Mouse (Mus musculus) monocyte, adult 2 months (primary cell): ENCODE results near the gene Cers1.
A peak's percentile ranks its signal among the peaks of the same experiment; 100 is the strongest.

Experiments used
- DNase-seq, 2 experiments: peaks; one replicate each; pipeline ENCODE4 v3.0.0; 2022; ENCODE audit warnings: low spot score in 2 of 2, low read depth in 1 of 2

Cers1 gene

DNA sequence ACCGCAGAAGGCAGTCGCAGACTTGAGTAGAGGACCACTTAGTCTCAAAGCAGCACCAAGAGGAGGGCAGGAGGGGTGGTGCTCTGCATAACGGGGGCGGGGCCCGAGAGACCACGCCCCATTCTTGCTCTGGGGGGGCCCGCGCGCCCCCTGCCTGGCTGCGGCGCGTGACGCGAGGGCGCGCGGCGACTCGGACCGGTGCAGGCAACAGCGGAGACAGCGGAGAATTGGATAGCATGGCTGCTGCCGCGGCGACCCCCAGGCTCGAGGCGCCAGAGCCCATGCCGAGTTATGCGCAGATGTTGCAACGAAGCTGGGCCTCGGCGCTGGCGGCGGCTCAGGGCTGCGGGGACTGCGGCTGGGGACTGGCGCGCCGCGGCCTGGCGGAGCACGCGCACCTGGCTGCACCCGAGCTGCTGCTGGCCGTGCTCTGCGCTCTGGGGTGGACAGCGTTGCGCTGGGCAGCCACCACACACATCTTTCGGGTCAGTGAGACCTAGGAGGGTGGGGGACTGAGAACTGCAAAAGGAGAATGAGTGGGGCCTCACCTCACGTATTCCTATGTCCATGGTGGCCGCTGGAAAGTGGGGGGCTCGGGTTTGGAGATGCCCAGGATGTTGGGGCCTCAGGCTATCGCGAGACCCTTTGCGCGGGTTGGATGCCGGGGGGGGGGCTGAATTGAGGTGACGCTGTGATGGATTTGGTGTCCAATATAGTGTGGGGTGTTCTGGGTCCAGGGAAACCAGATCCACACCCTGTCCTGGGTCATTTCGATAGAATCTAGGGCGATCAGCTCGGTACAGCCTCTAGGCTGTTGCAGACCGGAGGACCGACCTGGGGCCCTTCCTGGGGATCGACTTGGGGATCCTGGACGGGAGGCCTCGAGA is at the start of gene Cers1:
TSS of gene Cers1 (plus strand) at position 152 of the 887 bp plus-strand sequence.
- no peak for DNase-seq

DNA sequence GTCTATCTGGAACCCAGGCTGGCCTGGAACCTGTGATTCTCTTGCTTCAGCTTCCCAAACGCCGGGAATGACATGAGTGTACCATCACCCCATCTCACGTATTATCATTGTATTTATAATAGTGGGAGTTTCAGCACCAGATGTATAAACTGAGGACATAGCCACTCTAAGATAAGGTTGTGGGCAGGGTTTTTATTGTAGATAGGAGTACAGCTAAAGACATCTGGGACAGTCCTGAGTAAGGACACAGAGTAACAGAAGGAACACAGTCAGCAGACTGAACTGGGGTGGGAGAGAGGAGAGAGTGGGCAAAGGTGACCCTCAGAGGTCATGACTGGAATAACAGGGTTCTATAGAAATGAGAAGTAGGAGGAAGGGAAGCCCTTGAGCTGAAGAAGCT is 47.9 kb upstream of the Cers1 start:
- no peak for DNase-seq

DNA sequence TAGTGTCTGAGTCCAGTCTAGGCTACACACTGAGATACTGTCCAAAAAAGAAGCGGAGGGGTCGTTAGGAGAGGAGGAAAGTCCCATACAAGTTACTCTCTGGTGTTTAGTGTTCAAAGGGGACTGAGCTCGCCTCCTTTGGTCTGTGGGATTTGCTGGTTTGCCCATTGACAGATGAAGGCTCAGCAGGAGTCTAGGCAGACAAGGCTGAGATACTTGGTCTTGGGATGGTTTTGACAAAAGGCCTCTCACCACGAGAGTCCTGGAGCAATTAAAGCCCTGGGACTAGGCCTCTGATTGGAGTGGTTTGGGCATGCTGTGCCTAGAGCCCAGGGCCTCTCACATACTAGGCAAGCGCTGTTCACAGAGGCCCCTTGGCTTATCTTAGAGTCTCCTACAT is 47.3 kb upstream of the Cers1 start:
- DNase-seq = no peak

DNA sequence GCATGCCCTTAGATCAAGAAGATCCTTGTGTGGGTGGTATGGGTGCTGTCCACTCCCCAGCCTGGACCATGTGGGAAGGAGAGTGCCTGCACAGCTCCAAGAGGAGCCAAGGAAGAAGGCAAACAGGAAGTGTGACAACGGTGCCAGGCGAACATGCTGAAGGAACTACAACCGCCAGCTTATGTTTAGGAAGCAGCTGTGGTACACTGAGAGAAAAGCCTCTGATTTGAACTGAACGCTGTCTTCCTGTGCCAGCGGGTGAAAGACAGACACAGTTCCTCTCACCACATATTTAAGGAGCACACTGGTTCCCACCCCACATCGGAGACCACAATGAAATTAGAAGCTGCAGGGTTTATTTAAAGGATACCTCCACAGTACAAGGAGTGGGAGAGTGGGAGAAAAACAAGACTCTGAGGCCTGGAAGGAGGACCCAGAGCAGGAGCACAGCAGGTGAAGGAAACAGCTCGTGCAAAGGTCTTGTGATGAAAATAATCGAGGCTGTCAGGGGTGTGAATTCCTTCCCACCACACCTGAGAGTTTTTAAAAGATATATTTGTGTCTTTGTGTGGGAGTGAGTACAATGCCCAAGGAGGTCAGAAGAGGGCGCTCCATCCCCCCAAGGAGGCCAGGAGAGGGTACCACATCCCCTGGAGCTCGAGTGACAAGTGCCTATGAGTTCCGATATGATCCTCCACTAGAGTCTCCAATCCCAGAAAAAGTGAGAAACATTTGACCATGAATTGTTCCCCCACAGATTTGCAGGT is 46.6 kb upstream of the Cers1 start:
- DNase-seq = no peak

DNA sequence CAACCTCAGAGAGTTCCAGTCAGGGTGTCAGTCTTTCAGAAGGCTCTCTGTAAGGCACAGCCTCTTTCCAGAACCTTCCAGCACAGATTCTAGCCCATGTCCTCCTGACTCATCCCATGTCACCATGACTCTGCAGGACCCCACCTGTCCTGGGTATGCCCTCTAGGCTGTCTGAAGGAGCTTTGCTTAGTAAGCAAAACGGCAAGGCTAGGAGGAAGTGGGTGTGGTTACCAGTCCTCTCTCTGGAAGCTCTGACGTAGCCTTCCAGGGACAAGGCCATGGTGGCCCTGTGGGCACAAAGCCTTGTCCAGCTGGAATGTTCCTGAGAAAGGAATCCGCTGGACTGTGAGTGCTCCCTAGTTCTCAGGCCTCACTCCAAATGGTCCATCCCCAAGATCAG is 42.6 kb upstream of the Cers1 start:
- peak in 1 of 2 experiments; percentile 14 for DNase-seq

DNA sequence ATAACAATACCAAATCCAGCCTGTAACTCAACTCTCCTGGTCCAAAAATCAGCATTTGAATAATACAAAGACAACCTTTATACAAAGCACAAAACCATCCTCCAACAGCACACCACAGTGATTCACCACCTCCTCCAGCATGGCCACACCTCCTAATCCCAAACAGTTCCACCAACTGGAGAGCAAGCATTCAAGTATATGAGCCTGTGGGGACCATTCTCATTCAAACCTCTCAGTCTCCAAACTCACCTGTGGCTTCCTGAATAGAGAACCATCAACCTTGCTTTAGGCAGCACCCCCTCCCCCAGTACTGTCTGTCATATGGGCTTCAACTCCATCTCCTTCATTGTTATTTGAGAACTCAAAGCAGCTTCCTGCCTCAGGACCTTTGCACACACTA is 41.2 kb upstream of the Cers1 start:
- DNase-seq = no peak

DNA sequence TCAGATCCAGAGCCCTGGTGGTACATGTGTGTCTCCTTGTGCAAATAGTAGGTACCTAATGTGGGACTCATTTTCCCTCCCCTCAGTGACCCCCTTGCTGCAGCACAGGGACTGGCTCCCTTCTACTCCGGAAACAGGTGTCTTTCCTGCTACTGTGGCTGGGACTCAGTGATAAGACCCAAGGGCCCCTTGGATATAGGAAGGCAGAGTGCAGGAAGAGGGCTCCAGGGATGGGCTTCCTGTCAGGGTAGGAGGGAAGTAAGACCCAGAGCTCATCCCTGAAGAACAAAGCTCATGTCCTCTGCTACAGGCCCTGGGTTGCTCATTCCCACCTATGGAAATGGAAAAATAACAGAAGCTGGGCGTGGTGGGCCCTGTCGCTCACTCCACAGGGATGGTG is 39.1 kb upstream of the Cers1 start:
- no peak for DNase-seq

DNA sequence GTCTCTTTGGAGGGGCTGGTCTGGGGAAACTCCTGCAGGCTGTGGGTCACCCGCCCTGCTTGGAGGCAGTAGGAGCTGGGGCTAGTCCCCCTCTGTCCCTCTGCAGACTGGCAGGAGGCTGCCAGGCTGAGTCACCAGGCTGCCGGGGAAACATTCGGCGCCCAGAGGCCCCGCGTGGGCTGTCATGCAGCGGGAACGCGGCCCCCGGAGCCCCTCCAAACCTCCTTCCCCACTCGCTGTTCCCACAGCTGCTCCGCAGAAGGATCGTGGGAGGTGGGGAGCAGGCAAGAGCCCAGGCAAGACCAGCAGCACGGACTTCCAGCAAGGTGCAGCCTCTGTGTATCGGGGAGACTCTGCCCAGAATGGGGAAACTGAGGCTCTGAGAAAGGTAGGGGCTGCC is 37.4 kb upstream of the Cers1 start:
- no peak for DNase-seq

DNA sequence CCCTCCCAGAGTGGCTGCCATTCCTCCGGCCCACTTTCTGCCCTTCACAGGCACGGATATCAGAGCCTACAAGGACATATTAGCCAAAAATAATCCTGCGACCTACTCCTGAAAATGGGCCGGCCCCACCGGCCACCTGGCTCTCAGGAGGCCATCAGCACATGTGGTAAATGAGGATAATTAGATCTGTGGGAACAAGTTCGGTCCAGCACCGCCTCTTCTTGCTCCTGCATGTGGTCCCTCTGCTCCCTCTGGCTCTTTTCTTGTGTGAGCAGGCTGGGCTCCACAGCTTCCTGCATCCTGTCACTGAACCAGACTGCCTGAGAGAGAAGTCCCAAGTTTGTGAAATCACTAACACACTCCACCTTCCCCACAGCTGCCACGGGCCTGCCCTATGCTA is 36.3 kb upstream of the Cers1 start:
- DNase-seq = no peak

DNA sequence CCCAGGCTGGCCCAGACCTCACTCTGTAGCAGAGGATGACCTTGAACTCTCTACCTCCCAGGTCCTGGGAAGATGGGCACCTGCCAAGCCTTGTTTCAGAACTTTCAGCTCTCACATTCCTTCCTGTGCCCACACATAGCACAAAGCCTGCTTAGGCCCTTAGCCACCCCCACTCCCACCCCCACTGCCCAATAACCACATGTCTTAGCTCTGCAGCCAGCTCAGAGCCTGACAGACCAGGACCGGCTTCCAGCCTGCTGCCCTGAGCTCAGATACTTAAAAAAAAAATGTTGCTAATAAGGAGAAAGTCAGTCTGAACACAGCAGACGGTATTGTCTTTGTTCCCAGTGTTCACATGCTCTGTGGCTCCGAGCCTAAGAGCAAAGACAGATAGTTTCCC is 34.6 kb upstream of the Cers1 start:
- no peak for DNase-seq

DNA sequence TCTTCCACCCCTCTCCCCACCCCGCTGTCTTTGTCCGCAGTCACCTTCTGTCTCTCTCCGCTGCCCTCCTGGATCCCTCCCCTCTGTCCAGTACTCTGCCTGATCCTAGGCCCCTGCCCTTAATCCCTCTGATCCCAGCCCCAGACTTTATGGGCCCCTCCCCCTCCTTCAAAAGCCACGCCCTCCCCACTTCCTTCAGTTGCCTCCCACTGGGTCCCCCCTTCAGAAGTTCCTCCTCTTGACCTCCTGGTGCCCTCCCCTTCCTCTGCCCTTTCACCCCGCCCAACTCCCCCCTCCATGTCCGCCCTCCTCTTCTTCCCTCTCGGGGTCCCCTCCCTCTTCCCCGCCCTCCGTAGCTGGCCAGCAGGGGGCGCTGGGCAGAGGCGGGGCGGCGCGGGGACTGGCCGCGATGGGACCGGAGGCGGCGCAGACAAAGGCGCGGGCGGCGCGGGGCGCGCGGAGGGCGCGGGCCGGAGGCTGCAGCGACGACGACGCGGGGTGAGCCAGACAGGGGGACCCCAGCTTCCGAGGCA is 32.9 kb upstream of the Cers1 start, which contains the start of gene Homer3:
TSS of gene Homer3 (plus strand) at position 225 of the 533 bp plus-strand sequence.
- peak; percentile 60 to 83 for DNase-seq

DNA sequence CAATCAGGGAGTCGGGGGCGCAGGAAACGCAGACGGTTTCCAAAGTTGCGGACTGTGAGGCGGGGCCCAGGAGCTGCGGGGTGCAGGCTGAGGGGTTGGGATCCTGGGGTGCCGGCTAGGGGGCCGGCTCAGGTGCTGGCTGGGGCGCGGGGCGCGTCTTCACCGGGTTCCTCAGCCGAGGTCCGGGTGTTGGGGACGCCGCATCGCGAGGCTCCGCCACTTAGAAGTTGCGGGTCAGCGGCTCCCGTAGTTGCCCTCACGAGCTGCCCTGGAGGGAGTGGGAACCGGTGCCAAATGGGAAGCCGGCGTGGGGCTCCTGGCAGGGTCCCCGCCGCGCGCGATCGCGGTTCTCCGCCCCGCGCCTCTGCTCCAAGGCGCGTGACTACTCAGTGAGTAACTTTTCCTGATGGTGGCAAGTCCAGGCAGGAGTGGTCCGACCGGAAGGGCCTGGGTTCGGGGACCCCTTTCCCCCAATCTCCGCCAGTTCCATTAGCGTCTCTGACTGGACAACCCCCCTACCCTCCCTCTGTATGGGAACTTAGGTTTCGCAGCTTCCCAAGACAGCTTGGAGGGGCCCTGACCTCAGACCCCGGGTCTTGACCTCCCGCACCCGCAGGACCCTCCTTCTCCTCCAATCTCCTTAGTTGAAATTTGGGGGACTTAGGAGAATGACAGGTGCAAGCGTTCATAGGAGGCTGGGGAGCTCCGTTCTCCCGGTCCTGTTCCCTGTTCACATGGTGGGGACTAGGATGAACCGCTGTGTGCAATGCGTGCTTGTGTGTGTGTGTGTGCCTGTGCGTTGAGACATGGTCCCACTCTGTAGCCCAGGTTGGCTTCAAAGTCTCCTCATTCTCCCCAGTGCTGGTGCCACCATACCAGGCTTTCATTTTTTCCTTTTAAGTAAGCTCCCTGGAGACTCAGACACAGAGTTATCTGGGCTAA is 32.2 kb upstream of the Cers1 start:
- DNase-seq = peak in 1 of 2 experiments; percentile 6

DNA sequence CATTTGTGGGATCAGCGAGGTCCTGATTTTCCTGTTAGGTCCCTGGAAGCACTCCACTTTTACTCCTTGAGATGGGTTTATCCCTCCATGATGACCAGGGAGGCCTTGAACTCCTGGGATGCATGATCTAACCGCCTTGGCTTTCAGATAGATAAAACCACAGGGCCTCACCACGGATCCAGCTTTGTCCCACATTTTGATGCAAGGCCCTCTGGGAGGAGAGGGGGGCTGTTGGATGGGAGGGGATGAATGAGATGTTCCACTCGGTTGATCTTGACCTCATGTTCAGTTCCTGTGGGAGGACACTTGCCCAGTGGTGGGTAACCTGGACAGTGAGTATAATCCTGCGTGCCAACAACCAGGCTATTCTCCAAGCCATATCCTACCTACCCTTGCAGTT is 31.2 kb upstream of the Cers1 start:
- no peak for DNase-seq

DNA sequence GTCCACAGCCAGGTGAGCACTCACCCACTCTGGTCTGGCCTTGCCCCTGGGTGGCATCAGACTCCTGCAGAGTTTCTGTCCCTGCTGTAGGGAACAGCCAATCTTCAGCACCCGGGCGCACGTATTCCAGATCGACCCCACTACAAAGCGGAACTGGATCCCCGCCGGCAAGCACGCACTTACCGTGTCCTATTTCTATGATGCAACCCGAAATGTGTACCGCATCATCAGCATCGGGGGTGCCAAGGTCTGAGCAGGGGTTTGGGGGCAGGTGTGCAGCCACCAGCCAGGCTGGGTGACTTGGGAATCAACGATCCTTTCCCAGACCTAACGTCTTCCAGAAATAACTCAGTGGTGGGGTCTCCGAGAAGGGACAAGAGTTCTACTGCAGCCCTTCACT is 30.3 kb upstream of the Cers1 start:
- DNase-seq = no peak

DNA sequence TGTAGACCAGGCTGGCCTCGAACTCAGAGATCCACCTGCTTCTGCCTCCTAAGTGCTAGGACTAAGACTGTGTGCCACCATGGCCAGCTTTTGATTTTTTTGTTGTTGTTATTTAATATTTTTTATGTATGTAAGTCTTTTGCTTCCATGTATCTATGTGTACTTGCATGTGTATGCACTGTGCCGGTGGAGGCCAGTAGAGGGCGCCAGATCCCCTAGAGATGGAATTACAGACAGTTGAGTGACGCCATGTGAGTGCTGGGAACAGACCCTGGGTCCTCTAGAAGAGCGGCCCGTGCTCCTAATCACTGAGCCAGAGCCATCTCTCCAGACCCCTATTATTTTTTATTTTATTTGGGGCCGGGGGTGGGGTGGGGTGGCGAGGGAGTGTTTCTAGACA is 28.8 kb upstream of the Cers1 start:
- DNase-seq = no peak

DNA sequence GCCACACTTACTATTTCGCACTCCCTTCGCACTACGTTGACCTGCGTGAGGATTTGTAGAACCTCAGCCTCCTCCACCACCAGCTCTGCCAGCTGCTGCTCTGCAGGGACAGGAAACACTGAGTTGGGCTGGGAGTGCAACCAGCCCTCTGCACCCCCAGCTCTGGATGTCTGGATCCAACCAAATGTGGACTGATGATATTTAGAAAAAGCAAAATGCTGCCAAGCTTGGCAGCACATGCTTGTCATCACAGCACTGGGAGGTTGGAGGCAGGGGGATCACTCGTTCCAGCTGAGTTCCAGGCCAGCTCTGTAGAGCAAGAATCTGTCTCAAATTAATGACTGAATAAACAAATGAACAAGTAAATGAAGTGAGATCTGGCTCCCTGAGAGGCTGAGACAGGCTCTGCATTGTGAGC is 21.6 kb upstream of the Cers1 start:
- DNase-seq = no peak

DNA sequence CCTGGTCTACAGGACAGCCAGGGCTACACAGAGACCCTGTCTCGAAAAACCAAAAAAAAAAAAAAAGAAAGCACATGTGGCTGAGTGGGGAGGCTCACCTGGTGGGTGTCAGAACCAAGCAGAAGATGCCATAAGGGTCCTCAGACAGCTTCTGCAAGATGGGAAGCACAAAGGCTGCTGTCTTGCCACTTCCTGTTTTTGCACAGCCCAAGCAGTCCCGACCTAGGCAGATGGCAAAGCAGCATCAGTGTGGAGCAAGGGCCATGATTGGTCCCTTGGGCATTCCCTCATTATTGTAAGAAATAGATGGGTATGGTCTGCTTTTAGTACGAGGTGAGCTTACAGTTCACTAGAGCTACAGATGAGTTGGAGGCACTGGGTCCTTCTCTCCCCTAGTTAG is 14.7 kb upstream of the Cers1 start:
- no peak for DNase-seq

DNA sequence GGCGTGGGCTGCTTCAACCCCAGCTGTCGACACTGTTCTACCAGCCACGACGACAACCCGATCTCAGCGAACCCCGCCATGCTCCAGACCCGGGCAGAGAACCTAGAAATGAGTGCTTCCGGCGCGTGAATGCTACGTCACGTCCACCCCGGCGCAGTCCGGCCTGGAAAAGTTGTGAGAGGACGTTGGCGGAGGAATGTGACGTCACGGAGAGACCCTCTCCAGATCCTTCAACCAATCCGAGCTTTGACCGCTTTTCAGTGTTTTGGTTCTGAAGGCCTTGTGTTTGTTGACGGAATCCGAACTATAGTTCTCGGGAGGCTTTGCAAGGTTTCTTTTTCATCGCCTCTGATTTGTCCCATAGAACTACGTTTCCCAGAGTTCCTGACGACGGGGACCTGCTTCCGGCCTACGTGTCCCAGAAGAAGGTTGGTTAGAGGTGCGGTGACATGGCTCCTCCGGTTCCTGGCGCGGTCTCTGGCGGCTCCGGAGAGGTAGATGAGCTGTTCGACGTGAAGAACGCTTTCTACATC is 13.2 kb upstream of the Cers1 start, which contains the start of the genes Ddx49 and Cope:
TSS of gene Ddx49 (minus strand) at position 132 of the 533 bp plus-strand sequence.
TSS of gene Cope (plus strand) at position 161 of the 533 bp plus-strand sequence.
- peak; percentile 81 to 91 for DNase-seq

DNA sequence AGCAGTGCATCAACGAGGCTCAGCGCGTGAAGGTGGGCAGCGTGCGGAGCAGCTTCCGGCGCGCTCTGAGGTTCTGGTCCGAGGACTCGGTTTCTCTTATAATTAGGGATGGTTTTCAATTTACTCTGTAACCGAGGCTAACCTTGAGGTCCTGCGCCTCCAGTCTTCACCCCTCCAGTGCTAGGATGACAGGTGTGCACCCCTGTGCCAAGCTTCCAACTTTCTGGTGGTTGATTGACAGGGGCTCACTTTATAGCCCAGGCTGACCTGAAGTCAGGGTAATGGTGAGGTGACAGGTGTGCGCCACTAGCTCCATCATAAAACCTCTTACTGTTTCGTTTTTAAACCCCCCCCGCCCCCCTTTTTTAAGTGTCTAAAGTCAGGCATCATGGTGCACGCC is 12.7 kb upstream of the Cers1 start:
- DNase-seq = no peak

DNA sequence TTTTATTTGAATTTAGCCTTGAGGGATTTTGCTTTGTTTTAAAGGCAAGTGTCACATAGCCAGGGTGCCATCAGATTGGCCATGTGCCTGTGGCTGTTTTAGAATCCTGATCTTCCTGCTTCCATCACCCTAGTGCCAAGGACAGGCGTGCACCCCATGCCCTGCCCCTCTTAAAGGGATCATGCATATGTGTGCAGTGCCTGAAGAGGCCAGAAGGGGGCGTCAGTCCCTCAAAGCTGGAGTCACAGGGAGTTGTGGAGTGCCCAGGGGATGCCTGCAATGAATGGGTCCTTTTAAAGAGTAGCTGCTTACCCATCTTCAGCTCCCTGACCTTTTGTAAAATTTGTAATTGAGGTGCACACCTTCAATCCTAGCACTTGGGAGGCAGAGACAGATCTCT is 6.3 kb upstream of the Cers1 start:
- peak in 1 of 2 experiments; percentile 24 for DNase-seq
